Mouse (Mus musculus) MEL (cell line): ENCODE measurements around the gene Msmp. TPM values are rescaled to one million over a fixed set of nuclear protein-coding genes. Genes with fewer than 3 reads are reported as not detected.
A peak's percentile ranks its signal among the peaks of the same experiment; 100 is the strongest.

ENCODE experiments used
- DNase-seq: peaks from one replicate; pipeline ENCODE4 v3.0.0; 2011; ENCODE audit warnings: low read depth, low spot score
- H3K27ac ChIP-seq: 2 replicates; pipeline ENCODE4 v1.5.1; 2012; ENCODE audit warnings: low read depth, mild to moderate bottlenecking, control low read depth, low read length, moderate library complexity; ENCODE audit not compliant: control insufficient read depth
- H3K27me3 ChIP-seq, 2 experiments: fragments of 150-350 bp in 1 of 2; sonication (generic) in 1 of 2; 2 replicates each; pipeline ENCODE4 v1.6.1; 2012; ENCODE audit warnings: low read length in 2 of 2, mild to moderate bottlenecking in 2 of 2, improper control_type of control experiment in 1 of 2, moderate library complexity in 1 of 2; ENCODE audit not compliant: insufficient read depth in 2 of 2, control insufficient read depth in 1 of 2
- H3K36me3 ChIP-seq, 2 experiments: 2 replicates each; pipeline ENCODE4 v1.6.1; 2012 to 2014; ENCODE audit warnings: low read length in 2 of 2, improper control_type of control experiment in 1 of 2, inconsistent platforms in 1 of 2, mild to moderate bottlenecking in 1 of 2; ENCODE audit not compliant: insufficient read depth in 2 of 2, control insufficient read depth in 1 of 2
- H3K4me1 ChIP-seq, 2 experiments: fragments of 150-350 bp in 1 of 2; sonication (generic) in 1 of 2; 2 replicates each; pipeline ENCODE4 v1.6.1; 2012; ENCODE audit warnings: low read length in 2 of 2, improper control_type of control experiment in 1 of 2, mild to moderate bottlenecking in 1 of 2; ENCODE audit not compliant: insufficient read depth in 2 of 2, control insufficient read depth in 1 of 2
- H3K4me3 ChIP-seq, 2 experiments: fragments of 150-350 bp in 1 of 2; sonication (generic) in 1 of 2; 2 replicates each; pipeline ENCODE4 v1.5.1; 2012; ENCODE audit warnings: low read depth in 2 of 2, low read length in 2 of 2, mild to moderate bottlenecking in 2 of 2, moderate library complexity in 2 of 2, control low read depth in 1 of 2, improper control_type of control experiment in 1 of 2; ENCODE audit not compliant: control insufficient read depth in 1 of 2, insufficient read depth in 1 of 2
- H3K79me2 ChIP-seq: 2 replicates; pipeline ENCODE4 v1.6.1; 2012; ENCODE audit warnings: mild to moderate bottlenecking, low read length, moderate library complexity; ENCODE audit not compliant: control insufficient read depth, poor library complexity, insufficient read depth
- H3K9ac ChIP-seq: 2 replicates; pipeline ENCODE4 v1.6.1; 2012; ENCODE audit warnings: low read depth, mild to moderate bottlenecking, control low read depth, low read length, moderate library complexity; ENCODE audit not compliant: control insufficient read depth, poor library complexity, severe bottlenecking
- H3K9me3 ChIP-seq: fragments of 150-350 bp; sonication (generic); replicated peaks from 2 replicates; pipeline ENCODE4 v1.6.1; 2012; ENCODE audit warnings: mild to moderate bottlenecking, low read length, improper control_type of control experiment, moderate library complexity; ENCODE audit not compliant: insufficient read depth
- BHLHE40 ChIP-seq: IDR thresholded peaks from 2 replicates; pipeline ENCODE4 v1.6.1; 2012; ENCODE audit warnings: low read depth, mild to moderate bottlenecking, inconsistent platforms, low read length, improper control_type of control experiment, borderline replicate concordance
- CHD1 ChIP-seq: IDR thresholded peaks from 2 replicates; pipeline ENCODE4 v1.6.1; 2012; ENCODE audit warnings: low read depth, mild to moderate bottlenecking, inconsistent platforms, low read length, improper control_type of control experiment
- ETS1 ChIP-seq: IDR thresholded peaks from 2 replicates; pipeline ENCODE4 v1.6.1; 2012; ENCODE audit warnings: low read depth, mild to moderate bottlenecking, inconsistent platforms, low read length, improper control_type of control experiment, moderate library complexity
- GABPA ChIP-seq: IDR thresholded peaks from 2 replicates; pipeline ENCODE4 v1.6.1; 2012; ENCODE audit warnings: low read depth, mild to moderate bottlenecking, inconsistent platforms, low read length, improper control_type of control experiment, moderate library complexity
- GATA1 ChIP-seq: IDR thresholded peaks from 2 replicates; pipeline ENCODE4 v1.6.1; 2011; ENCODE audit warnings: low read depth, low read length, improper control_type of control experiment
- MAFK ChIP-seq: IDR thresholded peaks from 2 replicates; pipeline ENCODE4 v1.6.1; 2011; ENCODE audit warnings: low read depth, mild to moderate bottlenecking, low read length, improper control_type of control experiment, borderline replicate concordance
- MYB ChIP-seq: IDR thresholded peaks from 2 replicates; pipeline ENCODE4 v1.6.1; 2011; ENCODE audit warnings: mild to moderate bottlenecking, low read depth, low read length, improper control_type of control experiment
- POLR2AphosphoS2 ChIP-seq: IDR thresholded peaks from 2 replicates; pipeline ENCODE4 v1.6.1; 2011; ENCODE audit warnings: low read length, improper control_type of control experiment
- RAD21 ChIP-seq: IDR thresholded peaks from 2 replicates; pipeline ENCODE4 v1.6.1; 2011; ENCODE audit warnings: mild to moderate bottlenecking, low read depth, low read length, improper control_type of control experiment
- TCF12 ChIP-seq: IDR thresholded peaks from 2 replicates; pipeline ENCODE4 v1.6.1; 2014; ENCODE audit warnings: low read depth, mild to moderate bottlenecking, inconsistent platforms, low read length, improper control_type of control experiment, moderate library complexity
- UBTF ChIP-seq: IDR thresholded peaks from 2 replicates; pipeline ENCODE4 v1.6.1; 2012; ENCODE audit warnings: low read depth, mild to moderate bottlenecking, inconsistent platforms, low read length, improper control_type of control experiment, moderate library complexity, borderline replicate concordance; ENCODE audit not compliant: insufficient read depth
- USF1 ChIP-seq: IDR thresholded peaks from 2 replicates; pipeline ENCODE4 v1.6.1; 2014; ENCODE audit warnings: low read depth, mild to moderate bottlenecking, inconsistent platforms, low read length, improper control_type of control experiment, moderate library complexity
- ZC3H11A ChIP-seq: IDR thresholded peaks from 2 replicates; pipeline ENCODE4 v1.6.1; 2012; ENCODE audit warnings: low read depth, mild to moderate bottlenecking, inconsistent platforms, low read length, improper control_type of control experiment
- ZMIZ1 ChIP-seq: IDR thresholded peaks from 2 replicates; pipeline ENCODE4 v1.6.1; 2012; ENCODE audit warnings: low read depth, mild to moderate bottlenecking, inconsistent platforms, low read length, improper control_type of control experiment, moderate library complexity
- polyA plus RNA-seq, 2 experiments: library from polyadenylated mRNA; stranded (reverse) in 1 of 2; unstranded in 1 of 2; fragments of >175 nt in 1 of 2; fragments of >200 nt in 1 of 2; gene quantifications; 2 replicates each; pipeline versions ENCODE4 v1.2.1 to v1.2.4; 2012; ENCODE audit warnings: low replicate concordance in 2 of 2, low read depth in 1 of 2; ENCODE audit not compliant: insufficient read length in 2 of 2, insufficient read depth in 1 of 2, missing spikeins in 1 of 2
- total RNA-seq: library from RNA; depleted of rRNA; stranded (reverse); fragments of 300-350 nt; gene quantifications from 2 replicates; pipeline ENCODE4 v1.2.3, GENCODE M21; 2012

The Msmp gene
- total and polyA plus RNA-seq, 3 experiments: 0.73 to 2.5 TPM; not detected in 1

GRCm38 (mm10) chr4:43571395-43572045, 12.8 kb downstream of the Msmp start:
- Histone ChIP-seq H3K9ac (no peak overlapping the region), H3K9me3 (no peaks in the 10 kb centered on the region), H3K27me3 (no peaks in the 10 kb centered on the region), H3K4me1 (peaks cover 0 to 13% of the 10 kb centered on the region in 2 experiments; a peak in 3 of 4 replicates), H3K27ac (no peak overlapping the region), H3K36me3 (no peaks in the 10 kb centered on the region; a peak in 2 of 4 replicates), H3K4me3 (no peak overlapping the region), H3K79me2 (peaks cover 2% of the 10 kb centered on the region; the same call in 1 of the 2 replicates)
- peak; percentile 59 for DNase-seq
- no peak for TF ChIP-seq ZC3H11A
- peak; percentile 59; the same call in 1 of the 2 replicates for TF ChIP-seq USF1

GRCm38 (mm10) chr4:43567140-43567539, 17.2 kb downstream of the Msmp start:
- Histone ChIP-seq H3K79me2 (0 out of 2 replicates have a peak, but pooled peaks cover 2% of the 10 kb centered on the region), H3K27me3 (no peaks in the 10 kb centered on the region), H3K36me3 (peaks cover 0 to 15% of the 10 kb centered on the region in 2 experiments; a peak in 3 of 4 replicates), H3K9me3 (no peaks in the 10 kb centered on the region), H3K4me3 (no peak overlapping the region), H3K27ac (no peak overlapping the region), H3K4me1 (peaks cover 8 to 21% of the 10 kb centered on the region in 2 experiments), H3K9ac (no peak overlapping the region)
- no peak for DNase-seq
- TF ChIP-seq TCF12 (no peak), POLR2AphosphoS2 (no peak), CHD1 (no peak), MYB (no peak), MAFK (no peak), ZMIZ1 (no peak), RAD21 (no peak)

- peak; percentile 55 for DNase-seq
These were observed 20.1 kb downstream of the Msmp start for GRCm38 (mm10) chr4:43564231-43564630.

More at GRCm38 (mm10) chr4:43564231-43564630, 20.1 kb downstream of the Msmp start:
- H3K27ac ChIP-seq: peak overlapping the region; percentile 61
- no peaks in the 10 kb centered on the region for H3K27me3 ChIP-seq
- peaks cover 29% of the 10 kb centered on the region for H3K79me2 ChIP-seq
- no peak overlapping the region for H3K9ac ChIP-seq
- H3K9me3 ChIP-seq: no peaks in the 10 kb centered on the region
- TF ChIP-seq POLR2AphosphoS2 (no peak), UBTF (no peak), ETS1 (peak; percentile 45; the same call in 1 of the 2 replicates), GATA1 (peak; percentile 21; the same call in 1 of the 2 replicates), GABPA (no peak), BHLHE40 (no peak)
- peaks cover 13 to 27% of the 10 kb centered on the region in 2 experiments for H3K4me1 ChIP-seq
- peaks cover 0 to 21% of the 10 kb centered on the region in 2 experiments; a peak in 3 of 4 replicates for H3K36me3 ChIP-seq
- H3K4me3 ChIP-seq: no peak overlapping the region
